Mouse (Mus musculus) gastrocnemius, postnatal 10 days (tissue): ENCODE measurements at regions not wholly inside any gene's neighbourhood (a gene's known extent, or its start where the extent isn't known, plus 50 kb on each side); places are given as distances from the start of the nearest gene placed in this dataset.
"Not testable (repeated sequence)": the region's sequence is repeated elsewhere in the genome, so short reads cannot be mapped to it uniquely, and the experiment has no call there.

ENCODE experiments used
- DNase-seq: peaks from one replicate; pipeline ENCODE4 v3.0.0; 2021; ENCODE audit warnings: mixed read lengths

GRCm38 (mm10) chr12:77089624-77090278 is 127.8 kb upstream of the Max start:
- no peak for DNase-seq

- no peak for DNase-seq
Observed at GRCm38 (mm10) chr12:77088452-77088851, 126.5 kb upstream of the Max start.

GRCm38 (mm10) chr12:77086931-77087330 is 124.9 kb upstream of the Max start:
- DNase-seq = not testable (repeated sequence)

- no peak for DNase-seq
Observed at GRCm38 (mm10) chr12:77085894-77086293, 123.9 kb upstream of the Max start.

- no peak for DNase-seq
Observed at GRCm38 (mm10) chr12:77085244-77085643, 123.2 kb upstream of the Max start.

- no peak for DNase-seq
Observed at GRCm38 (mm10) chr12:77084744-77085143, 122.7 kb upstream of the Max start.

GRCm38 (mm10) chr12:77084343-77084742 is 122.3 kb upstream of the Max start:
- DNase-seq = no peak

- no peak for DNase-seq
Observed at GRCm38 (mm10) chr12:77083760-77084159, 121.8 kb upstream of the Max start.

GRCm38 (mm10) chr12:77081774-77082173 is 119.8 kb upstream of the Max start:
- no peak for DNase-seq

- no peak for DNase-seq
Observed at GRCm38 (mm10) chr12:77079481-77079880, 117.5 kb upstream of the Max start.

GRCm38 (mm10) chr12:77076678-77077077 is 114.7 kb upstream of the Max start:
- no peak for DNase-seq

- no peak for DNase-seq
Observed at GRCm38 (mm10) chr12:77074602-77075001, 112.6 kb upstream of the Max start.

- DNase-seq = no peak
Observed at GRCm38 (mm10) chr12:77071700-77072099, 109.7 kb upstream of the Max start.

GRCm38 (mm10) chr12:77067938-77068337 is 105.9 kb upstream of the Max start:
- DNase-seq = no peak

GRCm38 (mm10) chr12:77067115-77067514 is 105.1 kb upstream of the Max start:
- DNase-seq = no peak

GRCm38 (mm10) chr12:77065645-77066512 is 103.9 kb upstream of the Max start:
- DNase-seq = no peak

GRCm38 (mm10) chr12:77064048-77064447 is 102.0 kb upstream of the Max start:
- DNase-seq = no peak

- DNase-seq = no peak
Observed at GRCm38 (mm10) chr12:77061562-77061847, 99.5 kb upstream of the Max start.

GRCm38 (mm10) chr12:77060766-77061561 is 99.0 kb upstream of the Max start:
- no peak for DNase-seq

- DNase-seq = no peak
Observed at GRCm38 (mm10) chr12:77060060-77060695, 98.2 kb upstream of the Max start.

- no peak for DNase-seq
Observed at GRCm38 (mm10) chr12:77059679-77060059, 97.7 kb upstream of the Max start.

- DNase-seq = no peak
Observed at GRCm38 (mm10) chr12:77058596-77059190, 96.7 kb upstream of the Max start.
